Mouse (Mus musculus) heart, embryonic 11.5 days (tissue): ENCODE results near the gene Tor4a. TPM values are rescaled to one million over a fixed set of nuclear protein-coding genes. Genes with fewer than 3 reads are reported as not detected.
A peak's percentile ranks its signal among the peaks of the same experiment; 100 is the strongest.

Experiments
- ATAC-seq: fragments of 200-750 bp; cut with Nextera tagmentation; replicated peaks from 2 replicates; pipeline ENCODE4 v1.8.0; 2017; ENCODE audit warnings: moderate library complexity; ENCODE audit not compliant: insufficient number of reproducible peaks, low FRiP score, low TSS enrichment
- H3K27ac ChIP-seq: fragments of 300-500 bp; sonication (generic); 2 replicates; pipeline ENCODE4 v1.5.1; 2014; ENCODE audit warnings: mild to moderate bottlenecking, low read depth, low read length
- H3K27me3 ChIP-seq: fragments of 300-500 bp; sonication (generic); 2 replicates; pipeline ENCODE4 v1.6.1; 2014; ENCODE audit warnings: mild to moderate bottlenecking, low read length, mixed read lengths; ENCODE audit not compliant: control insufficient read depth, insufficient read depth
- H3K36me3 ChIP-seq: fragments of 300-500 bp; sonication (generic); 2 replicates; pipeline ENCODE4 v1.6.1; 2014; ENCODE audit warnings: mild to moderate bottlenecking, low read length, moderate library complexity, mixed read lengths; ENCODE audit not compliant: control insufficient read depth, insufficient read depth
- H3K4me1 ChIP-seq: fragments of 300-500 bp; sonication (generic); 2 replicates; pipeline ENCODE4 v1.6.1; 2014; ENCODE audit warnings: low read length; ENCODE audit not compliant: control insufficient read depth, insufficient read depth
- H3K4me2 ChIP-seq: fragments of 300-500 bp; sonication (generic); 2 replicates; pipeline ENCODE4 v1.6.1; 2014; ENCODE audit warnings: mild to moderate bottlenecking, moderate library complexity
- H3K4me3 ChIP-seq: fragments of 300-500 bp; sonication (generic); 2 replicates; pipeline ENCODE4 v1.5.1; 2014; ENCODE audit warnings: low read depth, low read length
- H3K9ac ChIP-seq: fragments of 300-500 bp; sonication (generic); 2 replicates; pipeline ENCODE4 v1.6.1; 2014; ENCODE audit warnings: mild to moderate bottlenecking, low read depth, low read length, moderate library complexity
- H3K9me3 ChIP-seq: fragments of 300-500 bp; sonication (generic); replicated peaks from 2 replicates; pipeline ENCODE4 v1.6.1; 2016; ENCODE audit warnings: low read length; ENCODE audit not compliant: control insufficient read depth
- WGBS: fragments of 180-500 bp; shearing (Covaris S2); extraction: QIAGEN DNeasy Blood & Tissue Kit; methylation state at CpG from one replicate; pipeline ENCODE4 v1.1.7; 2014; ENCODE audit not compliant: insufficient replicate concordance; 5-methylcytosine and 5-hydroxymethylcytosine counted together
- polyA plus RNA-seq: library from polyadenylated mRNA; unstranded; fragments of >200 nt; fragmentation: Nextera tagmentation; extraction: Ambion mirVana; gene quantifications from 2 replicates; pipeline ENCODE4 v1.2.1, GENCODE M21; 2014

Tor4a gene
- polyA plus RNA-seq, 1 experiment from 2014 or later, result 5.9 TPM

DNA sequence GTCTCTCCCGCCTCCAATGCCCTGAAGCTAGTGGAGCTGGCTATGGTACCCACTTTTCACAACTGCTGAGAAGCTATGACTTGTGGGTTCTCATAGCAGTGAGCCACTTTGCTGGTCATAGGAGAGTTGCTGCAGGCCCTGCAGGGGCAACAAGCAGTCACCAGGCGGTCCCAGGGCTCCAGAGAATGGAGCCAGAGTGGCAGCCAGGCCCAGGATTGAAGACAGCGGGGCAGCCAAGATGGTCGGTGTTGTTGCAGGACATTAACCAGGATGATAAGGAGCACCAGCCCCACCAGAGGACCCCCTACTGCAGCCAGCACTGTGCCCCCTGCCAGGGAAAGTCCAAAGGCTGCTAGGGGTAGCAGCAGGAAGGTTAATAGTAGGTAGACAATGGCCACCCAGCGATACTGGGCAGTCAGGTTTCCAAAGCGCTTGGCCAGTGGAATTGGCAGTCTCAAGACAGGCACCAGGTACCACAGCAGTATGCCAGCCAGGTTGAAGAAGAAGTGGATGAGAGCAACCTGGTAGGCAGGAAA lies 32.4 kb upstream of the Tor4a start:
- WGBS, result 65% methylated on average over 6 of the region's 6 CpGs
- peaks cover 8% of the 10 kb centered on the region; the same call in 1 of the 2 replicates for H3K4me1 ChIP-seq
- H3K9me3 ChIP-seq, result no peaks in the 10 kb centered on the region
- H3K4me3 ChIP-seq, result peak overlapping the region; percentile 34; the same call in 1 of the 2 replicates
- no peak overlapping the region for H3K27ac ChIP-seq
- no peak for ATAC-seq
- peak overlapping the region; percentile 34; the same call in 1 of the 2 replicates for H3K9ac ChIP-seq
- peak overlapping the region; percentile 63 for H3K4me2 ChIP-seq
- H3K36me3 ChIP-seq, result no peaks in the 10 kb centered on the region
- peaks cover 24% of the 10 kb centered on the region; the same call in 1 of the 2 replicates for H3K27me3 ChIP-seq

DNA sequence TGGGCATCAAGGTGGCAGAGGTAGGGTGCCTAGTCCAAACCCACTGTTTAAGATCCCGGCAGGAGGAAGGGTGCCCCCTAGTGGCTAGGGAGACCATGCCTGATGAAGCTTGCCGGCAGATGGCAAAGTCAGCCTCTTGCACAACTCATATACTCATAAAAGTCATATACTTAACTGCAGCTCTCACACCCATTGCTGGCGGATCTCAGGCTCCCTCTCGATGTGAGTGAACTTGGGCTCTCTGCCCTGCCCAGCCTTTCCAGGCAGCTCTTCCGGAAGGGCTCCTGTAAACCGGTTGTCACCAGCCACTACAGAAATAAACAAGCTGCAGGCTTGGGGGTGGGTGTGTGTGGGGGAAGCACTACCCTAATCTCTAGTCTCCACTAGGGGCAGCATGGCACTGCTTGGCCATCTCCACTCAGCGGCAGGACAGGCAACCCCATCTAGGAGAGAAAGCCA lies 31.8 kb upstream of the Tor4a start:
- Histone ChIP-seq H3K27ac (peak overlapping the region; percentile 59), H3K4me3 (peak overlapping the region; percentile 34), H3K4me2 (peak overlapping the region; percentile 63), H3K36me3 (no peaks in the 10 kb centered on the region), H3K27me3 (peaks cover 24% of the 10 kb centered on the region; the same call in 1 of the 2 replicates), H3K4me1 (peaks cover 12% of the 10 kb centered on the region), H3K9ac (peak overlapping the region; percentile 58; the same call in 1 of the 2 replicates), H3K9me3 (no peaks in the 10 kb centered on the region)
- no peak for ATAC-seq
- under 1% methylated on average over 7 of the region's 7 CpGs for WGBS

DNA sequence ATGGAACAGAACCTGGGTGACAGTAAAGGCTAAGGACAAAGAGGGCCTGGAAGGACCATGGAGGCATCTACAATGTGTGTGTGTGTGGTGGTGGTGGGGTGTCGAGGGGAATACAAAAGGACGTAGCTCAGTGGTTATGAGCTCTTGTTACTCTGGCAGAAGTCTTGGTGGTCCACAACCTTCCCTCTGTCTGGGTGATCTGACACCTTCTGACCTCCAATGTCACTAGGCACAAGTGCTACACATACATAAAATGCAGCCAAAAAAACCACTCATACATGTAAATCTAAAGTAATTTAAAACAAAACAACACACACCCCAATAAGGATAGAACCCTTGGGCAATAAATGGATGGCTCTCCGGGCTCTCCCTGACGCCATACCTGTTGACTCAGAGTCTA lies 30.7 kb upstream of the Tor4a start:
- Histone ChIP-seq H3K4me1 (peaks cover 16% of the 10 kb centered on the region), H3K4me2 (no peak overlapping the region), H3K27ac (no peak overlapping the region), H3K9ac (no peak overlapping the region), H3K36me3 (no peaks in the 10 kb centered on the region), H3K4me3 (no peak overlapping the region), H3K9me3 (no peaks in the 10 kb centered on the region), H3K27me3 (peaks cover 20% of the 10 kb centered on the region; the same call in 1 of the 2 replicates)
- WGBS, result 91% methylated on average over 4 of the region's 4 CpGs
- no peak for ATAC-seq

GRCm38 (mm10) chr2:25226864-25227263 lies 30.2 kb upstream of the Tor4a start:
- no peaks in the 10 kb centered on the region for H3K36me3 ChIP-seq
- no peak overlapping the region for H3K4me2 ChIP-seq
- H3K4me1 ChIP-seq, result peaks cover 16% of the 10 kb centered on the region
- 70% methylated on average over 5 of the region's 5 CpGs for WGBS
- H3K9me3 ChIP-seq, result no peaks in the 10 kb centered on the region
- no peak for ATAC-seq
- no peak overlapping the region for H3K27ac ChIP-seq
- no peak overlapping the region for H3K4me3 ChIP-seq
- no peak overlapping the region for H3K9ac ChIP-seq
- peaks cover 19% of the 10 kb centered on the region; the same call in 1 of the 2 replicates for H3K27me3 ChIP-seq

DNA sequence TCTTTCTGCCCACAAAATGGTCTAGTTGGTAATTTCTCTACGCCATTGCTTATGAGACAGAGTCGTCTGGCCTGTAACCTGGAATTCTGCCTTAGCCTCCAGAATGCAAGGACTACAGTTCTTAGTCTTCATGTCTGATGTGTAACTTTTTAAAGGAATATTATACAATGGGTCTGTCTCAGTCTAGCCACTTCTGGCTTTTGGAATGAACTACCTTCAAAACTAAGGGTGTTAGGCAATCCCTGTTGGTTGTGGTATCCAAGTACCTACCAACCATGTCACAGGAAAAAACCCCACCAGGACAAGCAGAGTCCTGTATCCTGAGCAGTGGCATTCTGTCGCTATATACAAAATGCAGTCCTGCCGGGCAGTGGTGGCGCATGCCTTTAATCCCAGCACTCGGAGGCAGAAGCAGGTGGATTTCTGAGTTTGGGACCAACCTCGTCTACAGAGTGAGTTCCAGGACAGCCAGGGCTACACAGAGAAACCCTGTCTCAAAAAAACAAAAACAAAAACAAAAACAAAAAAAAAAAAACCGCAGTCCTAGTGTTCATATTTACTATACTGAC lies 29.2 kb upstream of the Tor4a start:
- peaks cover 10% of the 10 kb centered on the region; the same call in 1 of the 2 replicates for H3K27me3 ChIP-seq
- ATAC-seq, result no peak
- no peaks in the 10 kb centered on the region for H3K9me3 ChIP-seq
- peak overlapping the region; percentile 66 for H3K9ac ChIP-seq
- H3K36me3 ChIP-seq, result no peaks in the 10 kb centered on the region
- peak overlapping the region; percentile 71 for H3K4me3 ChIP-seq
- H3K4me2 ChIP-seq, result peak overlapping the region; percentile 65
- H3K27ac ChIP-seq, result peak overlapping the region; percentile 93
- WGBS, result 76% methylated on average over 8 of the region's 8 CpGs
- H3K4me1 ChIP-seq, result peaks cover 16% of the 10 kb centered on the region

GRCm38 (mm10) chr2:25224766-25225752 lies 28.4 kb upstream of the Tor4a start:
- Histone ChIP-seq H3K9ac (peak overlapping the region; percentile 66), H3K27ac (peak overlapping the region; percentile 93), H3K27me3 (peaks cover 10% of the 10 kb centered on the region; the same call in 1 of the 2 replicates), H3K9me3 (no peaks in the 10 kb centered on the region), H3K36me3 (no peaks in the 10 kb centered on the region), H3K4me3 (peak overlapping the region; percentile 71), H3K4me2 (peak overlapping the region; percentile 65), H3K4me1 (peaks cover 16% of the 10 kb centered on the region)
- 2% methylated on average over 37 of the region's 41 CpGs for WGBS
- ATAC-seq, result peak; percentile 95

DNA sequence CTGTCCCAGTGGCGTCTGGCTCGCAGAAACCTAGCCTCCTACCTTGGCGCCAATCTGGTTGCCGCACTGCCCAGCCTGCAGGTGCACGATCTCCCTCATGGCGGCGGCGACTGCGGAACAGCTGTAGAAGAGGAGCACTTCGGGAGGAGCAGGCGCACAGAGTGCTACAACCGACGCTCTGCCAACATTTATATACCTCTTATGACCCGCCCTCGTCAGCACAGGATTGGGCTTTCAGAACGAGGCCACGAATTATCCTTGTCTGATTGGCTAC lies 27.7 kb upstream of the Tor4a start, which contains the start of gene Tubb4b:
Gene Tubb4b (minus strand): TSS at position 211 of the 274 bp plus-strand sequence.
- Histone ChIP-seq H3K36me3 (no peaks in the 10 kb centered on the region), H3K9ac (peak within 1 kb of the TSS; percentile 81), H3K27me3 (peaks cover 4% of the 10 kb centered on the region; the same call in 1 of the 2 replicates), H3K4me3 (peak within 1 kb of the TSS; percentile 71), H3K4me1 (peaks cover 16% of the 10 kb centered on the region), H3K9me3 (no peaks in the 10 kb centered on the region), H3K4me2 (peak within 1 kb of the TSS; percentile 97), H3K27ac (peak within 1 kb of the TSS; percentile 93)
- under 1% methylated on average over 17 of the region's 17 CpGs for WGBS
- no peak for ATAC-seq

DNA sequence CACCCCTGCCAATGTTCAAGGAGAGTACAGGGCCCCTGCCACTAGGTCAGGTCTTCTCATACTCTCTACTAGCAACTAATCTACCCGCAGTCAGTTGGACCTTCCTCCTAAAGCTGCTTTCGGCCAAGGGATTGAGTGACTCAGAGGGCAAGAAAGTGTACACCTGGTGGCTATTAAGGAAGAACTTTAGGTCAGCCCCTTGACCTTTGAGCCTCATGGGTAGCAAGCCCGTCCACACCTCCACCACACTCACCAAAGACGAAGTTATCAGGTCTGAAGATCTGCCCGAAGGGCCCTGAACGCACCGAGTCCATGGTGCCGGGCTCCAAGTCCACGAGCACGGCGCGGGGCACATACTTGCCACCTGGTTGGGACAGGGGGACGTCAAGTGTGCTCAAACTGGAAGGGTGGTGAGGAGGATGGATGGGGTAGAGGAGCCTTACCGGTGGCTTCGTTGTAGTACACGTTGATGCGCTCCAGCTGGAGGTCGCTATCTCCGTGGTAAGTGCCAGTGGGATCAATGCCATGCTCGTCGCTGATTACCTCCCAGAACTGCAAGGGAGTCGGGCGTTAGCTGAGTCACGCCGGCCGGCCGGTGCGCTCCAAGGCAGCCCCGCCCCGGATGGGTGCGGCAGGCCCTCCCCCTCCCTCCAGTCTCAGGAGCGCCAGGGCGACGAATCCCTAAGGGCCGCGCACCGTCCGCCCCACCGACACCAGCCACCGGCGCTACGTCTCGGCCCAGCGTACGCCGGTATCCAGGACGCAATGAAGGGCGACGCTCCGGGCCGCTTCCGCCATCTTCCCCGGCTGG lies 27.2 kb upstream of the Tor4a start:
- Histone ChIP-seq H3K4me1 (peaks cover 14% of the 10 kb centered on the region), H3K9ac (peak overlapping the region; percentile 81), H3K9me3 (no peaks in the 10 kb centered on the region), H3K4me3 (peak overlapping the region; percentile 71), H3K36me3 (no peaks in the 10 kb centered on the region), H3K4me2 (peak overlapping the region; percentile 97), H3K27me3 (no peaks in the 10 kb centered on the region), H3K27ac (peak overlapping the region; percentile 91)
- ATAC-seq, result peak; percentile 71
- WGBS, result 2% methylated on average over 51 of the region's 53 CpGs
